Mouse (Mus musculus): ENCODE results near the gene Usf1. TPM values are rescaled to one million over a fixed set of nuclear protein-coding genes. Genes with fewer than 3 reads are reported as not detected.

The Usf1 gene
- polyA plus RNA-seq, 1 experiment from 2014 or later = 36.5 TPM

DNA sequence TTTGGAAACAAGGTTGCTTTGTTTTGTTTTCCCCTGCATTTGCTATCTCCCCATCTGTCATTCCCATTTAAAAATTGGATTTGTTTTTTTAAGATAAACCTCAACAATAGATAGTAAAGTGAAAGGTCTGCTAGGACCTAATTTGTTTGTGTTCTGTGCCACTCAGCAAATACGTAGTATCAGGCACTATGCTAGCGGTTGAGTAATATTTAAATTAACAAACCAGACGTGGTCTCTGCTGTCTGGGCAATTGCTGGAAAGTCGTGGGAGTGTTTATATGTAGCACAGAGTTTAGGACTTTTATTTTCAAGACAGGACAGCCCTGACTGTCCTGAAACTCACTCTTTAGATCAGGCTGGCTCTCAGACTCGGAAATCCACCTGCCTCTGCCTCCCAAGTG, 41.4 kb downstream of the Usf1 start:
- 60% methylated on average over 5 of the region's 5 CpGs for WGBS (ENCODE audit: missing documents)
- H3K27ac ChIP-seq = no peak overlapping the region
- H3K36me3 ChIP-seq (ENCODE audit: inconsistent target) = no peaks in the 10 kb centered on the region

DNA sequence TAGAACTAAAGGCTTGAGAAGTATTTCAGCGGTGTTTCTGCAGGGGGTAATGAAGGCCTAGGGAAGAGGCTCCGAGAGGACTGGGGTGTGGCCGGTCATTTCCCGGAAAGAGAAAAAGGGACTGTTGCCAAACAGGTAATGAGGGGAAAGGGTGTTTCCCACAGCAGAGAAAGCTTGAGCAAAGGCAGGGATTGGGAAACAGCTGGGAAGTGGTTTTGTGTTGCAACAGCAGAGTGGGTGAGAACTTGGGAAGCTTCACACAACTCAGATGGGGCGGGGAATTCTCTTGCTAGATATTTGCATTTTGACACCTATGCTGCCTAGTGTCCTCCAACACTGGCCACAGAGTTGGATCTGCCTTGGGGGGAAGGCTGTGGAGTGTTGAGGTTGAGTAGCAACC, 41.8 kb downstream of the Usf1 start:
- Histone ChIP-seq H3K79me2 (ENCODE audit: inconsistent target) (no peaks in the 10 kb centered on the region), H3K4me3 (ENCODE audit: inconsistent target) (no peak overlapping the region), H3K36me3 (ENCODE audit: inconsistent target) (no peaks in the 10 kb centered on the region), H3K27ac (no peak overlapping the region)
- WGBS (ENCODE audit: missing documents) = 66% methylated on average over 5 of the region's 5 CpGs

More for the DNA sequence above, 41.4 kb downstream of the Usf1 start:
- no peaks in the 10 kb centered on the region for H3K79me2 ChIP-seq (ENCODE audit: inconsistent target)
- H3K4me3 ChIP-seq (ENCODE audit: inconsistent target) = no peak overlapping the region

DNA sequence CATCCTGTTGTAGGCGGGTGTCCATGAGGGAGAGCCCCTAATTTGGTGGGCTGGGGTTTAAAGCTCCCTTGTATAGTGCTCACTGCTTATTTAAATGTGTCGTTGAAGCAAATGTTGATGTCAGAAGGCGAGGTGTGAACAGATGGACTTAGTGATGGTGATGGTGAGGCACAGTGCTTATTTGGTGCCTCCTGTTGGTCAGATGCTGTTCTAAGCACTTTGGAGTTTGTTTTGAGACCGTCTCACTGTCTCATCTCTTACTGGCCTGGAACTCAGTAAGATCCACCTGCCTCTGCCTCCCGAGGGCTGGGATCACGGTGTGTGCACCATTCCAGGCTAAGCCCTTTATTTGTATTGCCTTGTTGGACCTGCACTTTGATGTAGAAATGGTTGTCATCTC, 43.8 kb downstream of the Usf1 start:
- no peaks in the 10 kb centered on the region for H3K36me3 ChIP-seq (ENCODE audit: inconsistent target)
- H3K4me3 ChIP-seq (ENCODE audit: inconsistent target) = no peak overlapping the region
- 87% methylated on average over 6 of the region's 6 CpGs for WGBS (ENCODE audit: missing documents)
- no peak overlapping the region for H3K27ac ChIP-seq
- no peaks in the 10 kb centered on the region for H3K79me2 ChIP-seq (ENCODE audit: inconsistent target)

DNA sequence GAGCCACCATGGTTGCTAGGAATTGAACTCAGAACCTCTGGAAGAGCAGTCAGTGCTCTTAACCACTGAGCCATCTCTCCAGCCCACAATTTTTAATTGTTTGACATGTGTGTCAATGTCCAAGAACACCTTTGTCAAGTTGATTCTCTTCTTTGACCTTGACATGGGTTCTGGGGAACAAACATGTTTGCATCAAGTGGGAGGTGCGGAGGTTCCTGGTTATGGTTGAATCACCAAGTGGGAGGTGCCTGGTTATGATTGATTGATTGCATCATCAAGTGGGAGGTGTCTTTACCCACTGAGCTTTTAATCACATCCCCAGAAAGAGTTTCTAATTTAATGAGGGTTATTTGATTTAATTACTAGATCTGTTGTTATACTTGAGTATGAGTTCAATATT, 46.5 kb downstream of the Usf1 start:
- Histone ChIP-seq H3K27ac (no peak overlapping the region), H3K79me2 (ENCODE audit: inconsistent target) (no peaks in the 10 kb centered on the region), H3K4me3 (ENCODE audit: inconsistent target) (no peak overlapping the region), H3K36me3 (ENCODE audit: inconsistent target) (no peaks in the 10 kb centered on the region)
- WGBS (ENCODE audit: missing documents) = 100% methylated on average over 1 of the region's 1 CpGs

DNA sequence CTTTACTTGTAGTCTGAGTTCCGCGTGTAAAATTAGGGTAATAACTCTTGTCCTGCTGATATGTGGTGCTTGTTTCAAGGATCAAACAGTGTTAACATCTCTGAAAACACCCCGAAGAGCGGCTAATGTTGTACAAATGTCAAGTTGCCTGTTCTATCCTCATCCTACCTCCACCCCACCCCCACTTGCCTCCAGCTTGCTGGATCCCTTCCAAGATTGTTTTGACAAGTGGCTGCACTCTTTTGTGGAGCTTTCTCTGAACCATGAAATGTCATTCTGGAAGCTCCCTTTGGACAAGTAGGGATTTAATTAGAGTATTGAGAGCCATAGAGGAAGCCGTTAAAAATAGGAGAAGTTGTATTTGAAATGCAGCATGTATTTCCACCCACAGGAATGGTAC, 48.7 kb downstream of the Usf1 start:
- Histone ChIP-seq H3K27ac (no peak overlapping the region), H3K4me3 (ENCODE audit: inconsistent target) (no peak overlapping the region), H3K36me3 (ENCODE audit: inconsistent target) (no peaks in the 10 kb centered on the region), H3K79me2 (ENCODE audit: inconsistent target) (no peaks in the 10 kb centered on the region)
- WGBS (ENCODE audit: missing documents) = 75% methylated on average over 5 of the region's 5 CpGs

GRCm38 (mm10) chr1:171460551-171461503, 49.7 kb downstream of the Usf1 start:
- Histone ChIP-seq H3K36me3 (ENCODE audit: inconsistent target) (no peaks in the 10 kb centered on the region), H3K27ac (no peak overlapping the region), H3K79me2 (ENCODE audit: inconsistent target) (no peaks in the 10 kb centered on the region), H3K4me3 (ENCODE audit: inconsistent target) (no peak overlapping the region)
- WGBS (ENCODE audit: missing documents) = 96% methylated on average over 19 of the region's 22 CpGs

DNA sequence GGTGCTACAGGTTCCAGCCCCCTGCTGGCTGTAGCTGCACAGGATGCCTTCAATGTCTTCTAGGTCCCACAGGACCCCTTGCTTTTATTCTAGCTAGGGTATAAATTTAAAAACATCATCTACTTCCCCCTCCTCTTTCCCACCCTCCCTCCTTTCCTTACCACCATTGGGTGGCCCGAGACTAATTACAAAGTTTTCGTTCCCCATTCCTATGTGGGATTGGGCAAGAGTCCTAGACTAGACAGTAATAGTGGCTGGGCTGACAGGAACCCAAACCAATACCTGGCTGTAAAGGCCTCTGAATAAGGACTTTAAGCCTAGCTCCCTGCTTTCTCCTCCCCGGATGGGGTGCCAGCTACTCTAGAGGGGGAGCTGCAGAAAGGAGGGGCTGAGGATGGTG, 52.0 kb downstream of the Usf1 start:
- Histone ChIP-seq H3K27ac (no peak overlapping the region), H3K4me3 (ENCODE audit: inconsistent target) (no peak overlapping the region), H3K79me2 (ENCODE audit: inconsistent target) (no peaks in the 10 kb centered on the region), H3K36me3 (ENCODE audit: inconsistent target) (no peaks in the 10 kb centered on the region)
- WGBS (ENCODE audit: missing documents) = 43% methylated on average over 3 of the region's 3 CpGs

- Histone ChIP-seq H3K27ac (peak overlapping the region; percentile 85), H3K36me3 (ENCODE audit: inconsistent target) (no peaks in the 10 kb centered on the region), H3K79me2 (ENCODE audit: inconsistent target) (no peaks in the 10 kb centered on the region), H3K4me3 (ENCODE audit: inconsistent target) (no peak overlapping the region)
- WGBS (ENCODE audit: missing documents) = 74% methylated on average over 5 of the region's 5 CpGs
These were observed 54.8 kb downstream of the Usf1 start for GRCm38 (mm10) chr1:171465749-171466412.

GRCm38 (mm10) chr1:171466565-171466964, 55.5 kb downstream of the Usf1 start:
- WGBS (ENCODE audit: missing documents) = 2% methylated on average over 4 of the region's 4 CpGs
- Histone ChIP-seq H3K36me3 (ENCODE audit: inconsistent target) (no peaks in the 10 kb centered on the region), H3K4me3 (ENCODE audit: inconsistent target) (peak overlapping the region; percentile 28; the same call in 1 of the 2 replicates), H3K79me2 (ENCODE audit: inconsistent target) (no peaks in the 10 kb centered on the region), H3K27ac (peak overlapping the region; percentile 85)

Other genes starting within 250 kb of the Usf1 start
- 46.6 to 83.8 TPM (median 63.3 TPM) in 3 replicates for gene Pcp4l1, start 215.0 kb upstream of the Usf1 start, polyA plus RNA-seq (2018)
- 0.13 TPM in 1 of 3 replicates, not detected in the others for gene Nr1i3, start 197.3 kb upstream of the Usf1 start, polyA plus RNA-seq (2018)
- 13.6 to 38.3 TPM (median 28.2 TPM) in 3 replicates for gene Tomm40l, start 188.8 kb upstream of the Usf1 start, polyA plus RNA-seq (2018)
- gene Apoa2, start 186.3 kb upstream of the Usf1 start, polyA plus RNA-seq (2018) = 1.1 TPM in 1 of 3 replicates, not detected in the others
- gene Fcer1g, start 176.9 kb upstream of the Usf1 start, polyA plus RNA-seq (2018) = 1,664 to 2,638 TPM (median 2,193 TPM) in 3 replicates
- gene Adamts4, start 160.9 kb upstream of the Usf1 start, polyA plus RNA-seq (2018) = 0.04 TPM in 1 of 3 replicates, not detected in the others
- 84.3 to 125 TPM (median 122 TPM) in 3 replicates for gene Ndufs2, start 159.9 kb upstream of the Usf1 start, polyA plus RNA-seq (2018)
- 10.2 to 16.8 TPM (median 14.2 TPM) in 3 replicates for gene B4galt3, start 141.0 kb upstream of the Usf1 start, polyA plus RNA-seq (2018)
- gene Ppox, start 130.1 kb upstream of the Usf1 start, polyA plus RNA-seq (2018) = 8.6 to 27.3 TPM (median 12.1 TPM) in 3 replicates
- gene Usp21, start 123.3 kb upstream of the Usf1 start, polyA plus RNA-seq (2018) = 17.1 to 34.6 TPM (median 21.1 TPM) in 3 replicates
- 67.0 to 116 TPM (median 112 TPM) in 3 replicates for gene Ufc1, start 116.3 kb upstream of the Usf1 start, polyA plus RNA-seq (2018)
- gene Dedd, start 82.2 kb upstream of the Usf1 start, polyA plus RNA-seq (2018) = 21.4 to 35.4 TPM (median 21.9 TPM) in 3 replicates
- 17.3 to 23.1 TPM (median 22.3 TPM) in 3 replicates for gene Nit1, start 65.7 kb upstream of the Usf1 start, polyA plus RNA-seq (2018)
- 47.7 to 119 TPM (median 64.5 TPM) in 3 replicates for gene Pfdn2, start 65.6 kb upstream of the Usf1 start, polyA plus RNA-seq (2018)
- 0.11 TPM in 1 of 3 replicates, not detected in the others for gene Klhdc9, start 50.5 kb upstream of the Usf1 start, polyA plus RNA-seq (2018)
- 14.3 to 25.8 TPM (median 18.7 TPM) in 3 replicates for gene Nectin4, start 41.2 kb upstream of the Usf1 start, polyA plus RNA-seq (2018)
- 119 to 178 TPM (median 125 TPM) in 3 replicates for gene Arhgap30, start 22.4 kb upstream of the Usf1 start, polyA plus RNA-seq (2018)
- 1.3 TPM in 1 of 3 replicates, not detected in the others for gene Tstd1, start 7.6 kb downstream of the Usf1 start, polyA plus RNA-seq (2018)
- 0.39 to 1.7 TPM (median 0.56 TPM) in 3 replicates for gene F11r, start 26.2 kb downstream of the Usf1 start, polyA plus RNA-seq (2018)
- gene Alyref2, start 92.2 kb downstream of the Usf1 start, polyA plus RNA-seq (2018) = 6.9 to 8.0 TPM (median 7.2 TPM) in 3 replicates
- gene Itln1, start 124.0 kb downstream of the Usf1 start, polyA plus RNA-seq (2018) = not detected in 3 replicates
- 2.6 to 6.3 TPM (median 2.7 TPM) in 3 replicates for gene Cd244a, start 147.9 kb downstream of the Usf1 start, polyA plus RNA-seq (2018)
- gene Ly9, start 196.1 kb downstream of the Usf1 start, polyA plus RNA-seq (2018) = 199 to 492 TPM (median 394 TPM) in 3 replicates
- 92.5 to 257 TPM (median 179 TPM) in 3 replicates for gene Slamf7, start 241.7 kb downstream of the Usf1 start, polyA plus RNA-seq (2018)

Measured in macrophage (primary cell).